8 mouse cellular contexts compared by ENCODE assay signal in the genomic region with DNA sequence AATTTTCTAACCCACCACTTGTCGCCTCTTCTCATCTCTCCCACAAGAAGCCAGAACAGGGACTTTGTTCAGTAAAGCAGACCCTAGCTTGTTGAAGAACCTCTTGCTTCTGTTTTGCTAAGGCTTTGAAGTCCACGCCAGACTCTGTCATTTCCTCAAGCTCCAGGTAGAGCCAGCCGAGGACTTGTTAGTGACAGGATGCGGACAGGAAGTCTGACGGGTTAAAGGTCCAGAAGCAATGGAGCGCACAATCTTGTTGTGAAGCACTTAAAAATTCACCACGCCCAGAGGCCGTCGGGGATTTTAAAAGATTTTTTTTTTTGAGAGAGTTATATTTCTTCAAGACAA. TPM values are rescaled to one million over a fixed set of nuclear protein-coding genes. Genes with fewer than 3 reads are reported as not detected.
A peak's percentile ranks its signal among the peaks of the same experiment; 100 is the strongest.
DNase-seq lines count a peak whose midpoint lies in the region; ATAC-seq and TF ChIP-seq lines count a peak whose summit lies in the region.

No protein-coding gene starts in this region.

- 11% methylated on average over 9 of the region's 9 CpGs for WGBS in liver, adult 2 months
- 12% methylated on average over 9 of the region's 9 CpGs for WGBS in forebrain, embryonic 11.5 days
- 13% methylated on average over 9 of the region's 9 CpGs for whole genome bisulfite sequencing in hindbrain, embryonic 14.5 days
- 10% methylated on average over 9 of the region's 9 CpGs for WGBS in liver, embryonic 13.5 days (ENCODE audit: insufficient replicate concordance)
- WGBS in neural tube, embryonic 12.5 days = 13% methylated on average over 9 of the region's 9 CpGs

- H3K4me1 ChIP-seq in liver, adult 2 months (ENCODE audit: control insufficient read depth, insufficient read depth, low read length) = peaks cover 41% of the 10 kb centered on the region
- H3K4me1 ChIP-seq in forebrain, embryonic 11.5 days (replicated peaks; ENCODE audit: control insufficient read depth, insufficient read depth, low read length) = peaks cover 41% of the 10 kb centered on the region
- H3K4me1 ChIP-seq in hindbrain, embryonic 14.5 days (replicated peaks; ENCODE audit: control insufficient read depth, insufficient read depth, low read length) = peaks cover 65% of the 10 kb centered on the region
- H3K4me1 ChIP-seq in liver, embryonic 13.5 days (replicated peaks) = peaks cover 92% of the 10 kb centered on the region
- peaks cover 53% of the 10 kb centered on the region for H3K4me1 ChIP-seq in neural tube, embryonic 12.5 days

- no peaks in the 10 kb centered on the region for H3K27me3 ChIP-seq in liver, adult 2 months (ENCODE audit: control insufficient read depth, insufficient read depth, low read length)
- peaks cover 21% of the 10 kb centered on the region for H3K27me3 ChIP-seq in forebrain, embryonic 11.5 days (ENCODE audit: control insufficient read depth, insufficient read depth, low read length)
- peaks cover 19% of the 10 kb centered on the region for H3K27me3 ChIP-seq in hindbrain, embryonic 14.5 days (ENCODE audit: control insufficient read depth, insufficient read depth, low read length)
- no peaks in the 10 kb centered on the region for H3K27me3 ChIP-seq in liver, embryonic 13.5 days
- H3K27me3 ChIP-seq in neural tube, embryonic 12.5 days (replicated peaks) = peaks cover 15% of the 10 kb centered on the region

- H3K27ac ChIP-seq in liver, adult 2 months (replicated peaks; ENCODE audit: insufficient read depth, low read depth, low read length) = peak overlapping the region; percentile 93
- H3K27ac ChIP-seq in forebrain, embryonic 11.5 days (ENCODE audit: low read depth, low read length) = peak overlapping the region; percentile 91; the same call in 1 of the 2 replicates
- H3K27ac ChIP-seq in hindbrain, embryonic 14.5 days = peak overlapping the region; percentile 97
- peak overlapping the region; percentile 97 for H3K27ac ChIP-seq in liver, embryonic 13.5 days
- H3K27ac ChIP-seq in neural tube, embryonic 12.5 days = no peak overlapping the region

- no peaks in the 10 kb centered on the region for H3K9me3 ChIP-seq in forebrain, embryonic 11.5 days (ENCODE audit: control insufficient read depth, low read length)
- no peaks in the 10 kb centered on the region for H3K9me3 ChIP-seq in hindbrain, embryonic 14.5 days (ENCODE audit: control insufficient read depth, low read length)
- no peaks in the 10 kb centered on the region for H3K9me3 ChIP-seq in liver, embryonic 13.5 days (replicated peaks)
- H3K9me3 ChIP-seq in neural tube, embryonic 12.5 days = no peaks in the 10 kb centered on the region

- no peak overlapping the region for H3K4me3 ChIP-seq in liver, adult 2 months (ENCODE audit: insufficient read depth, low read depth, low read length)
- H3K4me3 ChIP-seq in forebrain, embryonic 11.5 days (ENCODE audit: low read depth, low read length) = peak overlapping the region; percentile 86
- H3K4me3 ChIP-seq in hindbrain, embryonic 14.5 days (replicated peaks; ENCODE audit: low read length) = peak overlapping the region; percentile 63
- H3K4me3 ChIP-seq in liver, embryonic 13.5 days (replicated peaks) = peak overlapping the region; percentile 86
- peak overlapping the region; percentile 93; the same call in 1 of the 2 replicates for H3K4me3 ChIP-seq in neural tube, embryonic 12.5 days

- TF ChIP-seq CTCF in liver, adult 2 months (IDR thresholded peaks at IDR 0.05; ENCODE audit: low read depth, low read length) = no peak

- peak; percentile 69 for DNase-seq in liver, adult 2 months (ENCODE audit: extremely low read depth, low read depth, low spot score)
- DNase-seq in liver = no peak
- no peak for DNase-seq in forebrain, embryonic 11.5 days (ENCODE audit: low spot score)
- DNase-seq in hindbrain, embryonic 14.5 days (ENCODE audit: low spot score) = peak; percentile 33
- peak; percentile 19 for DNase-seq in liver, embryonic 13.5 days
- no peak for DNase-seq in cerebellum, postnatal 4 days (ENCODE audit: low spot score in 2 of 2)
- no peak for DNase-seq in urinary bladder, postnatal 4 days (ENCODE audit: low spot score in 2 of 2)

- TF ChIP-seq POLR2A in liver, adult 2 months (IDR thresholded peaks at IDR 0.05; ENCODE audit: extremely low read depth, insufficient read depth, low read length) = no peak

- ATAC-seq in forebrain, embryonic 11.5 days (replicated peaks; ENCODE audit: low FRiP score) = no peak
- no peak for ATAC-seq in hindbrain, embryonic 14.5 days (ENCODE audit: low FRiP score)
- no peak for ATAC-seq in liver, embryonic 13.5 days (ENCODE audit: low read depth)
- ATAC-seq in neural tube, embryonic 12.5 days (ENCODE audit: low FRiP score, low read depth) = no peak

- peak overlapping the region; percentile 94 for H3K4me2 ChIP-seq in forebrain, embryonic 11.5 days (ENCODE audit: low read depth, low read length, severe bottlenecking)
- peak overlapping the region; percentile 93 for H3K4me2 ChIP-seq in hindbrain, embryonic 14.5 days (replicated peaks)
- peak overlapping the region; percentile 99 for H3K4me2 ChIP-seq in liver, embryonic 13.5 days
- H3K4me2 ChIP-seq in neural tube, embryonic 12.5 days (replicated peaks) = peak overlapping the region; percentile 79

- no peaks in the 10 kb centered on the region for H3K36me3 ChIP-seq in liver, adult 2 months (ENCODE audit: control insufficient read depth, insufficient read depth, low read length)
- no peaks in the 10 kb centered on the region for H3K36me3 ChIP-seq in forebrain, embryonic 11.5 days (ENCODE audit: control insufficient read depth, insufficient read depth, low read length)
- no peaks in the 10 kb centered on the region for H3K36me3 ChIP-seq in hindbrain, embryonic 14.5 days (replicated peaks; ENCODE audit: control insufficient read depth, insufficient read depth)
- 0 out of 2 replicates have a peak, but pooled peaks cover 6% of the 10 kb centered on the region for H3K36me3 ChIP-seq in liver, embryonic 13.5 days
- H3K36me3 ChIP-seq in neural tube, embryonic 12.5 days = no peaks in the 10 kb centered on the region

- peak overlapping the region; percentile 66; the same call in 1 of the 2 replicates for H3K9ac ChIP-seq in liver, adult 2 months (ENCODE audit: low read depth, low read length)
- peak overlapping the region; percentile 55 for H3K9ac ChIP-seq in forebrain, embryonic 11.5 days (ENCODE audit: low read length)
- peak overlapping the region; percentile 82 for H3K9ac ChIP-seq in hindbrain, embryonic 14.5 days
- H3K9ac ChIP-seq in liver, embryonic 13.5 days = peak overlapping the region; percentile 90
- H3K9ac ChIP-seq in neural tube, embryonic 12.5 days = peak overlapping the region; percentile 38; the same call in 1 of the 2 replicates

- peaks cover 38% of the 10 kb centered on the region for H3K79me2 ChIP-seq in liver, adult 2 months (ENCODE audit: control insufficient read depth, insufficient read depth, low read length)

RNA-seq across cellular contexts. Expression of a gene that starts 0.8 kb away (rescaled TPM):
- 3.7 and 6.2 TPM in 2 replicates for total RNA-seq in liver, adult 2 months (2014; rRNA removed)
- 17.7 and 22.2 TPM in 2 replicates for polyA plus RNA-seq in liver, adult 2 months (2012; rRNA removed)
- 17.3 and 19.7 TPM in 2 replicates for polyA plus RNA-seq in forebrain, embryonic 11.5 days (2014; fragmentation: Nextera tagmentation; extraction: Ambion mirVana)
- polyA plus RNA-seq in hindbrain, embryonic 14.5 days (2014; fragmentation: Nextera tagmentation; extraction: Ambion mirVana) = 20.4 and 22.4 TPM in 2 replicates
- 5.5 and 7.5 TPM in 2 replicates for polyA plus RNA-seq in liver, embryonic 13.5 days (2015; fragmentation: Nextera tagmentation; extraction: Ambion mirVana)
- 17.6 and 19.8 TPM in 2 replicates for polyA plus RNA-seq in neural tube, embryonic 12.5 days (2016; fragmentation: Nextera tagmentation; extraction: Ambion mirVana)

RNA-seq across cellular contexts. Expression of a gene that starts 59.6 kb away (rescaled TPM):
- 0.18 and 0.40 TPM in 2 replicates for total RNA-seq in liver, adult 2 months (2014; rRNA removed)
- polyA plus RNA-seq in liver, adult 2 months (2012; rRNA removed) = 0.16 and 0.27 TPM in 2 replicates
- polyA plus RNA-seq in forebrain, embryonic 11.5 days (2014; fragmentation: Nextera tagmentation; extraction: Ambion mirVana) = 26.8 and 27.0 TPM in 2 replicates
- polyA plus RNA-seq in hindbrain, embryonic 14.5 days (2014; fragmentation: Nextera tagmentation; extraction: Ambion mirVana) = 2.4 and 3.1 TPM in 2 replicates
- 6.6 and 7.4 TPM in 2 replicates for polyA plus RNA-seq in liver, embryonic 13.5 days (2015; fragmentation: Nextera tagmentation; extraction: Ambion mirVana)
- 14.1 and 14.3 TPM in 2 replicates for polyA plus RNA-seq in neural tube, embryonic 12.5 days (2016; fragmentation: Nextera tagmentation; extraction: Ambion mirVana)

Comparison
In these comparisons a context has a peak if more than half of its experiments do, and no peak if none do; other contexts are left out.
1. DNase-seq: peak in liver, adult 2 months (single experiment), hindbrain, embryonic 14.5 days (single experiment) and liver, embryonic 13.5 days (single experiment); none in liver (single experiment), forebrain, embryonic 11.5 days (single experiment), cerebellum, postnatal 4 days (0 of 2) and urinary bladder, postnatal 4 days (0 of 2).
2. H3K9ac ChIP-seq: peak in every context shown above with its lines; median percentile 90 in liver, embryonic 13.5 days; 82 in hindbrain, embryonic 14.5 days; 66 in liver, adult 2 months; 55 in forebrain, embryonic 11.5 days; 38 in neural tube, embryonic 12.5 days.
3. Peak in every context shown above with its lines, with median percentiles within 50 percentile points of each other: H3K4me2 ChIP-seq.